Mouse (Mus musculus) left cerebral cortex, postnatal 14 days (tissue): ENCODE results near the gene Emc8. TPM values are rescaled to one million over a fixed set of nuclear protein-coding genes. Genes with fewer than 3 reads are reported as not detected.
A peak's percentile ranks its signal among the peaks of the same experiment; 100 is the strongest.

Experiments used
- DNase-seq, 2 experiments: peaks; one replicate each; pipeline ENCODE4 v3.0.0; 2021 to 2022; ENCODE audit warnings: low spot score in 2 of 2, mixed read lengths in 1 of 2
- intact Hi-C: fragments of 180-260 bp; cut with DNase I; formaldehyde crosslinking; loops from one replicate; pipeline ENCODE4 v1.15.1; 2025
- total RNA-seq, 2 experiments: library from RNA; stranded (reverse); gene quantifications; 2 replicates each; pipeline ENCODE4 v1.2.3; 2021

Emc8 gene
- total RNA-seq, 2 experiments from 2014 or later: 72.6 to 78.6 TPM

DNA sequence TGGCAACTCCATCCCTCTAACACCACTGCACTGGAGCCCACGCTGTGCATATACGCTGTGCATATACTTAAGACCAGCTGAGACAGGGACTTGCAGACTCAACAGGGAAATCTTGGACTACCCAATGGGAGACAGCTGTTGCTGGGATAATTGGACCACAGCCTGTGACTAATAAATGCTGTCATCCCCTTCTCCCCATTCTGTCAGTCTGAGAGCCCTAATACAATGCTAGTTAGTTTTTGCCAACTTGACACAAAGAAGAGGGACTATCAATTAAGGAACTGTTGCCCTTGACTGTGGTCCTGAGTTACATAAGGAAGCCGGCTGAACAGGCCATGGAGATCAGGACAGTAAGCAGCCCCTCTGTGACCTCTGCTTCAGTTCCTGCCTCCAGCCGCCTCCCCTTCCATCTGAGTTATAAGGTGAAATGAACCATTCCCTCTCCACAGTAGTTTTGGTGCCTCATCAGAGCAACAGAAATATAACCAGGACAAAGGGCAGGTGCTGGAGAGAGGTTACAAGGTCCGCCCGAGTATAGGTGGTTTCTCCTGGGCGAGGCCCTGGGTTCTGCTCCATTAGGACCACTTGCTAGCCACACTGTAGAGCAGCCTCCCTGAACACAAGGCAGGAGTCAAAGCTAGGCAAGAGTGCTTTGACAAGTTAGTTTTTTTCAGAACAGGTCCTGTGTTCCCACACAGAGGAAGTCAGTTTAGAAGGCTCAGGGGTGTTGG lies 11.9 kb downstream of the Emc8 start:
- DNase-seq: no peak
- intact Hi-C loops: no loop called here

DNA sequence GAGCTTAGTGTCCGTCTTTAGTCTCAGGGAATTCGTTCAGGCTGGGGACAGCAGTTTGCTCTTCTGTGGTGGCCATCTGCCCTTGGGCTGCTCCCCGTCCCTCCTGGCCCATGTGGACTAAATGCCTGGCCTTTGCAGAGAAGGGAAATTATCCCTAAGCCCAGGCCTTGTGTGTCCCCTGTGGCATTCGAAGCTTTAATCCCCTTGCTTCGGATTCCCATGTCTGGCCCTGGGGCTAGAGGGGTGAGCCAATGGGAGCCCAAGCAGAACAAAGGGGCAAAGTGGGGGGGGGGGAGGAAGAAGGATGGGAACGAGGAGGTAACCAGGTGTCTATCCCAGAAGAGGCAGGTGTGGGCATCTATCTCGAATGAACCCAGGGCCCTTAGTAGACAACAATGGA lies 20.8 kb downstream of the Emc8 start, which contains the start of gene 1190005I06Rik:
Gene 1190005I06Rik (minus strand): TSS at position 101 of the 400 bp plus-strand sequence.
- intact Hi-C loops: no loop called here

DNA sequence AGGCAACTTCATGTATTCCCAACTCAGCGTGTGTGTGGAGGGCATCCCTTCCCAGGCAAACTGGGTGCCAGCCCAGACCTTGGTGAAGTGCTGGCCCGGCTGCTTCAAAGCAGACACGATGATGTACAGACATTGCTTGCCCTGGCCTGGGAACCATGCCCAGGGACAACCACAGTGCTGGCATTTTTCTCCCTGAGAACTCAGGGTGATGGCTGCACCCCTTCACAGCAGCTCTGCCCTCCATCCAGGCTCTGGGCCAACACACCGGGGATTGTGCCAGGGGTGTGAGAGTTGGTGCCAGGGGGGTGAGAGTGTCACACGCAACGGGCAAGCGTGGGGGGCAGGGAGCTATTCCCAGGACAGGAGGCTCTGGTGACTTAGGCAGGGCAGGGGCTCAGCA lies 23.7 kb downstream of the Emc8 start:
- intact Hi-C loops: no loop called here
- DNase-seq: peak; percentile 66 to 76

More for the DNA sequence above, 20.8 kb downstream of the Emc8 start, which contains the start of gene 1190005I06Rik:
- DNase-seq: no peak

GRCm38 (mm10) chr8:120642031-120642662 lies 26.2 kb downstream of the Emc8 start:
- no peak for DNase-seq
- intact Hi-C loops: no loop called here

GRCm38 (mm10) chr8:120641245-120641644 lies 27.1 kb downstream of the Emc8 start:
- intact Hi-C loops: no loop called here

GRCm38 (mm10) chr8:120634329-120634839 lies 34.0 kb downstream of the Emc8 start:
- peak in 1 of 2 experiments; percentile 24 for DNase-seq
- intact Hi-C loops: no loop called here

More at GRCm38 (mm10) chr8:120641245-120641644, 27.1 kb downstream of the Emc8 start:
- DNase-seq: no peak

DNA sequence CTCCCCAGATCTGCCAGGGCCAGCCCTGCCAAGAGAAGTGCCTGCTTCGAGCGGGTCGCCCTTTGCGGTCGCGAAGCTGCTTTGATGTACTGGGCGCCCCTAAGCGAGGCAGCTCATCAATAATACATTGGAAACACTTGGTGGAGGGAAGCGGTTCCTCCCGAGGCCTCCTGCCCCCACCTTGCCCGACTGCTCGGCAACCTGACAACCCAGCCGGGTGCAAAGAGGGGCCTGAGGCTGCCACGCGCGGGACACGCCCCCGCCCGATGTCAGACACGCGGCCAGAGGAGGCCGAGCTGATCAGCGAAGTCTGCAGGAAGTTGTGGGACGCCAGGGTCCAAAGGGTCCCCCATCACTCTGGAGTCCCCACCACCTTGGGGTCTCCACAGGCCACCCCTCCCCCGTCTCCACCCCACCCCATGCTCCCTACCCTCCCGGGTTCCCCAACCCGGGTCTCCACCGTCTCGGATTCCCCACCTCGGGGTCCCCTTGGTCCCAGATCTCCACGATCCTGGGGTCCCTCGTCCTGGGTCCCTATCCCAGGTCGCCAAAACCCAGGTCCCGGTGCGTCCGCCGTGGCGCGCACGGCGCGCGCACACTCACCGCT lies 34.6 kb downstream of the Emc8 start:
- no peak for DNase-seq
- intact Hi-C loops: no loop called here

GRCm38 (mm10) chr8:120632969-120633664 lies 35.3 kb downstream of the Emc8 start:
- DNase-seq: no peak
- intact Hi-C loops: no loop called here

DNA sequence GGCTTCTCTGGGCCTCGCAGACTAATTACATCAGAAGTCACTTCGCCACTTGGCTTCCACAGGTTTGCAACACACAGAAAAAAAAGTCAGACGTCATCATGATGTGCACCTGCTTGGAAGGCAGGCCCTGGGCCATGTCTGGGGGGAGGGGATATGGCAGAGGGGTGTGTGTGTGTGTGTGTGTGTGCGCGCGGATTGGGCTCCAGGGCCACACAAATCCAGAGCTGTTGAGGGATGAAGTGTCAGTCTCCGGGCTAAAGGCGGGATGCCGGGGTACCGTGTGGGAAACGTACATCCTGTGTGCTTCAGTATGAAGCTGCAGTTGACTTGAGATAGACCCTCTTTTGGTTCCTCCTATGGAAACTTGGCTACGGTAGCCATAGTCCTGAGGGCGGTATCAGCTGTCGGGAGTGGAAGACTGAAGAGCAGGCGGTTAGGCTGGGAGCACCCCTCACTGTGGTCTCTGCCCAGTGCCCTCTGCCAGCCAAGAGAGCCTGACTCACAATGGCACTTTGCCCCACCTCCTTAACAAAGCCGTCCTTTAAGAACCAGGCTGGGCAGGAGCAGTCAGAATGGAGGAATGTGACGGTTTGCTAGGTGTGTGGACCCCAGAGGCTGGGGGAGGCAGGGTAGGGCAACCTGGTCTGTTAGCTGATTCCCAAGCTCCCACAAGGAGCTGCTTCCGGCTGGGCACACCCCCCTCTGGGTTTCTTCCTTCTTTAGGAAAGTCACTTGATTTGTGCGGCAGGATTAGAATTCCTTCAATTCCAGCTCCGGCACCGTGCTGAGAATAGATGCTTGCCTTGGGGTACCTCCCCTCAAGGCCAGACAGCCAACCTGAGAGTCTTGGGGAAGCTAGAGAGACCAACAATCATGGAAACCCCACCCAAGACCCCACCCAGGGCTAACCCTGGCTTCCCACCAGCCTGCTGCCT lies 36.7 kb downstream of the Emc8 start:
- intact Hi-C loops: no loop called here
- DNase-seq: no peak

- DNase-seq: no peak
- intact Hi-C loops: no loop called here
These were observed 37.5 kb downstream of the Emc8 start for GRCm38 (mm10) chr8:120630848-120631247.

GRCm38 (mm10) chr8:120630031-120630430 lies 38.3 kb downstream of the Emc8 start:
- intact Hi-C loops: no loop called here
- DNase-seq: no peak

DNA sequence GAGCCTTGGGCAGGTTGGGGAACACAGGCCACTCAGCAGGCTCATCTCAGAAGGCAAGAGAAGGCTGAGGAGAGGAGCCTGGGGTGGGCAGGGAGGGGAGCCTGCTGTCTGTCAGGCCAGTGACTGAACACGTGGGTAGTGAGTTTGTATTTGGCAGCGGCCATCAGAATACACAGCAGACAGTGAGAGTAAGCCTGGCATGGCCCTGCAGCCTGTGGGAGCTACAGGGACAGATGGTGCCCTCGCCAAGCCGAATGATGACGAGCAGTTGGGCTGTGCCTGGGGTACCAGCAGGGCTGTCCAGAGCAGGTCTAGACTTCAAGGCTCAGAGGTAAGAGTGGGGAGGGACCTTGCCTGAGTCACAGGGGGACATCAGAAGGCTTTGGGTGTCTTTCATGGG lies 41.1 kb downstream of the Emc8 start:
- intact Hi-C loops: no loop called here
- DNase-seq: no peak

DNA sequence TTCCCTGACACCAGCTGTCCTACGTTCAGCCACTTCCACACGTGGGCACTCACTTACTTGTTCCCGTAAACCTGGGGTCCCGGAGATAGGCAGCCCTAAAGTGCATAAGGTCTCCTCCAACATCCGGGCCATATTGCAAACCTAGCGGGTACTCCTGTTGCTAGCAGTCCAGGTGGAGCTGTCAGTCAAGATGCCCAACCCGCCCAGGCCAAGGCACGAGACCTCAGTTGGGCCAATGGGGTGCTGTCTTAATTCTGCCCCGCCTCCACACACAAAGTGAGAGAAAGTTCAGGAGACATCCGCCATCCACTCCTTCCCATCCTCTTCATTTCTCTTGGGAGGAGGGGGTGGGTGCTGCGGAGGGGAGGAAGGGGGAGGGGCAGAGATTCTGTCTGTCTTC lies 41.9 kb downstream of the Emc8 start:
- intact Hi-C loops: no loop called here
- no peak for DNase-seq

GRCm38 (mm10) chr8:120623608-120624007 lies 44.8 kb downstream of the Emc8 start:
- intact Hi-C loops: no loop called here
- no peak for DNase-seq

DNA sequence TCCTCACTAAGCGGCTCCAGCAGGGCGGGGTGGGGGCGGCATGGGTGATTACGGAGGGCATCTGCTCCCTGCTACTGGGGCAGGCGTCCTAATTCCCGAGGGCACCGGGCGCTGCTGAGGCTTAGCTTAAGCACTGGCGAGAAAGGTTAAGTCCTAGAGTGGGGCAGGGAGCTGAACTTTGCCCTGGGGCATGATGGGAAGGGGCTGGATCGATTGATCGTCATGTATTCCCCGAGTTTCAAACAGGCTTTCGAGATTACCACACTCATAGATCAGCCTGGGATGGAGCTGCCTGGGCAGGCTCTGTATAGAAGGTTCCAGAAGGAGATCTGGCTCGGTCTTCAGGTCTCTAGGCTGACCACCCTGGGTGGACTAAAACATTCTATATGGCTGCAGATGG lies 46.2 kb downstream of the Emc8 start:
- intact Hi-C loops: no loop called here
- DNase-seq: no peak

GRCm38 (mm10) chr8:120620441-120620840 lies 47.9 kb downstream of the Emc8 start:
- no peak for DNase-seq
- intact Hi-C loops: no loop called here

- intact Hi-C loops: no loop called here
These were observed 48.9 kb downstream of the Emc8 start for GRCm38 (mm10) chr8:120619235-120620180.

GRCm38 (mm10) chr8:120618110-120618509 lies 50.3 kb downstream of the Emc8 start:
- intact Hi-C loops: no loop called here
- DNase-seq: peak; percentile 61 to 70

More at GRCm38 (mm10) chr8:120619235-120620180, 48.9 kb downstream of the Emc8 start:
- DNase-seq: peak; percentile 31 to 51
